Mouse (Mus musculus) heart, adult 2 months (tissue): Measurements from ENCODE around the gene Chrnd.

Source experiments
- CTCF ChIP-seq: fragments of 200-600 bp; IDR thresholded peaks from 2 replicates; pipeline ENCODE4 v1.8.1; 2022; ENCODE audit warnings: antibody characterized with exemption, mild to moderate bottlenecking, moderate library complexity
- POLR2A ChIP-seq: fragments of 200-500 bp; IDR thresholded peaks from 2 replicates; pipeline ENCODE4 v1.6.1; 2011; ENCODE audit warnings: mild to moderate bottlenecking, low read depth, low read length, control low read depth; ENCODE audit not compliant: insufficient read depth

DNA sequence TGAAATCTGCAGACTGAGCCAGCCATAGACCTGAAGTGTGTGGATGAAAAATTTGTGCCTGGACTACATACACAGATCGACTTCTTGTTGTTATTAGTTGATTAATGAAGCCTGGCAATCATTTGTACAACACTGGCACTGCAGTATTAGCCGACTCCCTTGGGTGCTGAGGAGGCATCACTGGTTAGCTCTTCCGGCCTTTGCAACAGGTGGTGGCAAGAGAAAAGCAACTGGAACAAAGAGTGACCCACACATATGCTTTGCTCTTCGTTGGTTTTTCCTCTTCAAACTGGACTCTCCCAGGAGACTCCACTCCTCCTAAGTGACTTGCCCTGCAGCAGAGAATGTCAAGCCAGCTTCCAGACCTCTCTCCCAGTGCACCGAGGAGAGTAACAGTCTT lies 13.4 kb downstream of the Chrnd start:
- TF ChIP-seq CTCF (no peak), POLR2A (no peak)
